Mouse (Mus musculus) right cerebral cortex, postnatal 25 days (tissue): Measurements from ENCODE around the gene Ino80d.
"Not testable (repeated sequence)": the region's sequence is repeated elsewhere in the genome, so short reads cannot be mapped to it uniquely, and the experiment has no call there.

ENCODE experiments used
- DNase-seq: peaks from one replicate; pipeline ENCODE4 v3.0.0; 2022

Ino80d gene

DNA sequence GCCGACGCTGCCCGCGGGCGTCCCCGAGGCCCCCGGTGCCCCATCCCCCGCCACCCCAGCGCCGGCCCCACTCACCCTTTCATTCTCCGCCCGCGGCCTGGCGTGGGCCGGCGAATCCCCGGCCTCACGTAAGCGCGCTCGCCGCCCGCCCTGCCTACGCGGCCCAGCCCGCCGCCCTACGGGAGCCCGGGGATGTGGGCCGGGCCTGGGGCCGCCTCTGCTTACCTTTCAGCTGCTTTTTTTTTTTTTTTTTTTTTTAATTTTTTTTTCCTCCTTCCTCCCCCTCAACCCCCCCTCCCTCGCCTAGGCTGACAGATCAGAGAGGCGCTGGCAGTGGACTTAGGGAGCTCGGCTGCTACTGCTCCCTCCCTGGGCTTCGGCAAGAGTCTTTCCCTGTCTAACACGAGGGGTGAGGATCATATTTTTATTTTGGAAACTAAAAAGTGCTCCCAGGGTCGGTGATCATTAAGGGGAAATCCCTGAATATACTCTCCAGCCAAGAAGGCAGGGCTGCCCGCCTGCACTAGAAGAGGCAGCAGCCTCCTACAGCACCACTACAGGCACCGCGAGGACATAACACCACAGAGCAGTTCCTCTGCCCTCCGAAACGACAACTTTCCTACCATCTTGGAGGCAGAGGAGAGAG lies at the start of gene Ino80d:
Ino80d (minus strand) TSS at position 532 of the 646 bp plus-strand sequence.
- peak; percentile 76 for DNase-seq

DNA sequence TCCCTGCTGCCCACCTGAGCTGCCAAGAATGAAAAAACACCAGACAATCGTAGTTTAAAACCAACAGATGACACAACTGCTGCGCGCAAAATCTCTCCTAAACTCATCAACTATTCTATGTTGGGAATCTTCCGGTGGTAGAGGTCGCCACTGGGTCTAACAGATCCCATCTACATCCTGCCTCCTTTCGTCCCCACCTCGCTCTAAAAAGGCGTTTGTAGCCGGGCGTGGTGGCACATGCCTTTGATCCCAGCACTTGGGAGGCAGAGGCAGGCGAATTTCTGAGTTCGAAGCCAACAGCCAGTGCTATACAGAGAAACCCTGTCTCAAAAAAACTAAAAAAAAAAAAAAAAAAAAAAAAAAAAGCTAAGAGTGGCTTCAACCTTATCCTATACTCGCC lies 25.8 kb upstream of the Ino80d start:
- DNase-seq = no peak

- not testable (repeated sequence) for DNase-seq
These were observed 24.1 kb upstream of the Ino80d start for GRCm38 (mm10) chr1:63138586-63138985.

GRCm38 (mm10) chr1:63137971-63138370 lies 23.5 kb upstream of the Ino80d start:
- DNase-seq = no peak

- DNase-seq = no peak
These were observed 20.1 kb upstream of the Ino80d start for GRCm38 (mm10) chr1:63134530-63134929.

GRCm38 (mm10) chr1:63131766-63132165 lies 17.3 kb upstream of the Ino80d start:
- DNase-seq = no peak

DNA sequence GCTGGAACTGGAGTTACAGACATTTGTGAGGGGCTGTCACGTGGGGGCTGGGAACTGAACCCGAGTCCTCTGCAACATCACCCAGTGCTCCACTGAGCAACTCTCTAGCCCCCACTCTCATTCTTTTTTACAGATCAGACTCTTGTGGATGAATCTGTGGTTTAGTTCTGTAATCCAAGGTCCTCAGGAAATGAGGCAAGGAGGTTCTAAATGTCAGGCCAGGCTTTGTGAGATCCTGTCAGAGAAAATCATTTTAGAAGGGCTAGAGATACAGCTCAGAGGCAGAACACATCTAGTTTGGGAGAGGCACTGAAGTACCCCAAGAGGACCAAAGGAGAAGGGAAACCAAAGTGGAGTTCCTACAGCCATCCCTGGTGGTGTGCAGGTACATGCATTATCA lies 16.4 kb upstream of the Ino80d start:
- no peak for DNase-seq

- DNase-seq = no peak
These were observed 15.6 kb upstream of the Ino80d start for GRCm38 (mm10) chr1:63129857-63130690.

DNA sequence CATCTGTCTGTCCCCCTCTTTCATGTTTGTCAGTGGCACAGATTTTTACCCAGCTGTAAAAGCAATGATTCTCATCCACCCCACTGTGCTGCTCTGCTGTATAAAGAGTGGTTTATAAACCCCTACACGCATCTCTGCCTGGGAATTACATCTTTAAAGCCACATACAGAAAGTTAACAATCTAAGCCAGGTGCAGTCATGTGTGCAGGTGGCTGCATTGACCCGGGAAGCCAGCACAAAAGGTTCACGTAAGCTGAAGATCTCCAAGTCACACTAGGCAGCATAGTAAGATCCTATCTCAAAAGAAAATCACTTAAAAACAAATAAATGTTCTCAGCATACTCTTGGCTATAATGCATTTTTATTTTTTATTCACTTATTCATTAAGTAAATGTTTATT lies 14.8 kb upstream of the Ino80d start:
- DNase-seq = no peak

DNA sequence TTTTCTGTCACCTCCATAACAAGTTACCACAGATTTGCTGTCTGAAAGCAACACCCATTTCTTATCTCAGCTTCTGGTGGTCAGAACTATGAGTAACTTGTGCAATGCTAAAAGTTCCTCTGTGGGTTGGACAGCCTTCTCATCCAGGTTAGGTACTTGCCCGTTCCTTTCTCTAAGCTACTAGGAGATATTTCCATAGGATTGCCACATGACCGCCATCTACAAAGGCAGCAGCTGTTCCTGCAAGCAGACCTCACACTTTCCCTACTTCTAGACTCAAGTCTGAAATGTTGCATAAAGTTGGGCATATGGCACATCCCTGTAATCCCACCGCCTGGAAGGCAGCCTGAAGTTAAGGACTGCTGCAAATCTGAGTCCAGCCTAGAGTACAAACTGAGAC lies 11.7 kb upstream of the Ino80d start:
- no peak for DNase-seq

- no peak for DNase-seq
These were observed 9.5 kb upstream of the Ino80d start for GRCm38 (mm10) chr1:63123823-63124450.

GRCm38 (mm10) chr1:63122005-63122404 lies 7.5 kb upstream of the Ino80d start:
- DNase-seq = no peak

GRCm38 (mm10) chr1:63120382-63120781 lies 5.9 kb upstream of the Ino80d start:
- no peak for DNase-seq

GRCm38 (mm10) chr1:63119675-63120074 lies 5.2 kb upstream of the Ino80d start:
- no peak for DNase-seq

DNA sequence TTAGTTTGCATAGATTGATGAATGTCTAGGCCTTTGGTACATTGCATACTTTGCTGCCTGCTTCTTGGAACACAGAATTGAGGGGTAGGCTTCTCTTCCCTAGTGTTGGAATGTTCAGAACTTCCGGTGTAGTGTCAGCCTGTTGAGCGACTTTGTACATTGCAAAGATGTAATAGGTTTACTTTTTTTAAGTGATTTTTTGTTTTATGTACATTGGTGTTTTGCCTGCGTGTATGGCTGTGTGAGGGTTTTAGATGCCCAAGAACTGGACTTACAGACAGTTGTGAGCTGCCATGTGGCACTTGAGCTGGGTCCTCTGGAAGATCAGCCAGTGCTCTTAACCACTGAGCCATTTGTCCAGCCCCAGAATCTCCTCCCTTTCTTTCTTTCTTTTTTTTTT lies 1.1 kb upstream of the Ino80d start:
- no peak for DNase-seq

GRCm38 (mm10) chr1:63115096-63115495 lies 629 bp upstream of the Ino80d start:
- DNase-seq = no peak

DNA sequence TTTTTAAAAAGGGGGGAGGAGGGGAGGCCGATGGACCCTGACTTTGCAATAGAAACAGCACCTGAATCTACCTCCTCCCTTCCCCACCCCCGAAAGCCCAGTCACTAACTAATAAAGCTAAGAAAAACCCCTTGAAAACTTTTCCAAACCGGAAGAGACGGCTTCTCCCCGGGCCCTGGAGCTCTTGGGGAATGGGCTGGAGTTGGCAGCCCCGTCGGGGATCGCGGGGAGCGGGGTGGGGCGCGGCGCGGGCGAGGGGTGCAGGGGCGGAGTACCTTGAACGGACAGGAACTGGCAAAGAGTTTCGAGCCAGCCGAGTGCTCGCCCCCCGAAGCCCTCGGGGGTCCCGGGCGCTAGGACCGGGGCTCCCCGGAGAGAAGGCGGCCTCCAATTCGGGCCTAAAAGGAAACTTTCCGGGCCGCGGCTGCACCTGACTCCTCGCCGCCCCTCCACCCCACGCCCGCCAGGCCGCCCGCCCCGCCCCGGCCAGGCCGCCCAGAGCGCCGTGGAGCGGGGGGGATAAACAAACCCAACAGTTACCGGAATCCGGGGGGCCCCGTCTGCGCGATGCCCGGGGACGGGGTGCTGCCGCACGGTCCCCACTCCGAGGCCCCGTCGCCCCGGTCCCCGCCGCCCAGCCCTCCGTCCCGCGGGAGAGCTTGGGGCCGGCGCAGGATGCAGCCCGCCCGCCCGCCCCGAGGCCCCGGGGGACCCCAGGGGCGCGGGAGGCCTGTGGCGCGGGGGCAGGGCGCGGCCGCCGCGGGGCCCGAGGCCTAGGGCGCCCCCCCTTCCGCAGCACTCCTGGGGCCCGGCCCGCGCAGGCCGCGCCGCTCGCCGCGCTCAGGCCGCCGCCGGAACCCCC lies 962 bp downstream of the Ino80d start:
- peak; percentile 63 for DNase-seq

DNA sequence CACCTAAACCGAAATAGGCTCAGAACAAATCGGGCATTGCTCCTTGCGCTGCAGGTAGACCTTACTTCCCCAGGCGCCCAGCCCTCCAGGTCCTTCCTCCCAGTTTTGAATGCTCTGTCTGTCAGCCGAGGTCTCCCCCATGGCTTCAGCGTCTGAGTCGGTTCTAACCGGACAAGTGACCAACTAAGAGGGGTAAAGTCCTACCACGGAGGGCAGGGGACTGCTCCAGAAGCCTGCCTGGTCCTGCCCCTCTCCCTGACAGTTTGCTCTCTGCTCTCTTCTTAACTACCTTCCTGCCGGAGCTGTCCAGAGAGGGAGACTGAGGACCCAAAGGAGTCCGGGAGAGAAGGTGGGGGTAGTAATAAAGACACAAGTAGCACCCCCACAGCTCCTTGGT lies 1.6 kb downstream of the Ino80d start:
- peak; percentile 26 for DNase-seq

DNA sequence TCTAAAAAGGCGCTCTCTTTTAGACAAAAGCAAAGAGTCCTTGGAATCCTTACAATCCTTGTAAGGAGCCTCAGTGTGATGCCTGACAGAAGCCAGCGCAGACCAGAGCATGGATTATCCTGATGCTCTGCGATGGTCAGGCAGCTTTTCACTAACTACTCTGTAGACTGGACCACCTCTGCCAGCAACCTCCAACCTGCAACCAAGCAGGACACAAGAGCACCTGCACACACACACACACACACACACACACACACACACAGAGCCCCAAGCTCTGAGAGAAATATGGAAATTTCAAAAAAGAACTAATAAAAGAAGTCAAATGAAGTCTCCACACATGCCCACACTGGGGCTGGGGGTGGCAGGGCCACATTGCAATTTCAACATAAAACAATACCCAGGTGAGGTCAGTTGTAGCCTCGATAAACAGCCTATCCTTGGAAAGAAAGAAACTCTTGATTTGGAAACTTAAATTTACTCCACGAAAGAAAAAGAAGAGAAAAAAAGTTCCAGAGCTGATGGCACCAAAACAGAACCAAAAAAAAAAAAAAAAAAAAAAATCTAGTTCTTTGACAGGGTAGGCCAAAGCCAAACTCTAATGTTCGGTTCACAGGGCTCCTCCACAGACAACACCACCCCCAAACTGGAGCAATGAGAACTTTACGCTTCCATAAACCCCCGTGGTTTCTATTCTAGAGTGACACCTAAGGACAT lies 2.2 kb downstream of the Ino80d start:
- DNase-seq = no peak

- no peak for DNase-seq
These were observed 3.8 kb downstream of the Ino80d start for GRCm38 (mm10) chr1:63110536-63111285.

DNA sequence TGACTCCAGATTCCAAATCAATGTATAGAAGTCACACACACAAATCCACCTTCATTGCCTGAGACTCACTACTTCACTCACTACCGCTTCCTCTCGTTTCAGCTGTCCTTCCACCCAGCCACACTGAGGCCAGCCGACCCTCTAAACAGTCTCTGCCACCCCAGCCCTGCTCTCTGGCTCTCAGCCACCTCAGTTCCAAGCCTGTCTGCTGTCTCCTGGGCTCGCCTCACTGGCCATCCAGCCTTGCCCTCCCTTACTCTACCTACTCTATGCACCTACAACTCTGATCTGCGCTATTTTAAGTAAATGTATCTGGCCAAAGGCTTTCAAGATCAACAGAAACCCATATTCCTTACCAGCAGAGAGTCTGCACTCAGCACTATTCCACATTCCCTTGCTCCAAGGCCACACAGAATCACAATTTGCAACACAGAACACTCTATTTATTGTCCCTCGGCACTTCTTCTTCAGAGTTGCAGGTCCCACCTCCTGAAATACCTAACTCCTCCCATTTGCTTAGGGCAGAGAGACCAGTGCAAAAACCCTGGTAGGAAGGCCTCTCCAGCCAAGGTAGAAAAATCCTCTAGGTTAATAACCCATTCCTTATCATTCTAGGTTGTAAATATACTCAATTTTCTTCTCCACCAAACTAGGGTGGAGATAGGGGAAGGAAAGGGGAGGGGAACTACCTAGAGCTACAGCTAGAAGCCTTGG lies 6.7 kb downstream of the Ino80d start:
- no peak for DNase-seq
